Mouse (Mus musculus): Measurements from ENCODE around the gene Olfr1238.

GRCm38 (mm10) chr2:89409576-89409975 is at the start of gene Olfr1238:
- TF ChIP-seq CTCF (IDR thresholded peaks at IDR 0.05) (no peak), POLR2A (IDR thresholded peaks at IDR 0.05; ENCODE audit: insufficient read depth, low read depth, low read length) (no peak)
